Mouse (Mus musculus) ES-E14 (cell line): ENCODE data around the gene Peak1.

ENCODE experiments used
- CHD2 ChIP-seq: IDR thresholded peaks from 2 replicates; pipeline ENCODE4 v1.6.1; 2014; ENCODE audit warnings: mild to moderate bottlenecking, low read depth, low read length, inconsistent platforms
- ZC3H11A ChIP-seq: IDR thresholded peaks from 2 replicates; pipeline ENCODE4 v1.6.1; 2012; ENCODE audit warnings: low read depth, mild to moderate bottlenecking, inconsistent platforms, low read length, borderline replicate concordance
- ZNF384 ChIP-seq: IDR thresholded peaks from 2 replicates; pipeline ENCODE4 v1.6.1; 2012; ENCODE audit warnings: low read depth, low read length, inconsistent platforms

DNA sequence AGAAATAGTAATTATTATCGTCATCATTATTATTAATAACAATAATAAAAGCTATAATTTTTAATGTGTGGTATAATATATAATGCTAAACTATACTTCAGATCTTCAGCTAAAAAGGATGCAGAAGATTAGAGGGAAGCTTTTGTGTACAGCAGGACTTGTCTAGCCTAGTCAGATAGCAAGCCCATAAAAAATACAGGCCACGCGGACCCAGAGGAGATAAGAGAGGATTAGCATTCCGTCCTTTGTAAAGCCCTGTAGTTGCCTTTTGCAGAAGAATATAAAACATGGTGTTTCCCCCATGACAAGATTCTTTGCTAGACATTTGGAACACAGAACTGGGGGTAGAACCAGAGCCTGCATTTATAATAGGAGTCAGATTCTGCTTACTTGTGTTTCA, 13.2 kb downstream of the Peak1 start:
- TF ChIP-seq CHD2, result no peak
- no peak for TF ChIP-seq ZNF384
- TF ChIP-seq ZC3H11A, result no peak
